Mouse (Mus musculus): ENCODE data around the gene Pdha1. TPM values are rescaled to one million over a fixed set of nuclear protein-coding genes. Genes with fewer than 3 reads are reported as not detected.

The Pdha1 gene
- 23.8 and 25.0 TPM in 2 replicates for polyA plus RNA-seq (2012; rRNA removed)

GRCm38 (mm10) chrX:160137861-160138717, at the start of gene Pdha1:
Gene Pdha1 (minus strand): TSS chrX:160138413.

Other genes starting within 250 kb of the Pdha1 start
- 0.64 and 0.76 TPM in 2 replicates for gene Map3k15, start 150.0 kb downstream of the Pdha1 start, polyA plus RNA-seq (2012; rRNA removed)